ENCODE assay signal across 27 mouse cellular contexts in the genomic region with DNA sequence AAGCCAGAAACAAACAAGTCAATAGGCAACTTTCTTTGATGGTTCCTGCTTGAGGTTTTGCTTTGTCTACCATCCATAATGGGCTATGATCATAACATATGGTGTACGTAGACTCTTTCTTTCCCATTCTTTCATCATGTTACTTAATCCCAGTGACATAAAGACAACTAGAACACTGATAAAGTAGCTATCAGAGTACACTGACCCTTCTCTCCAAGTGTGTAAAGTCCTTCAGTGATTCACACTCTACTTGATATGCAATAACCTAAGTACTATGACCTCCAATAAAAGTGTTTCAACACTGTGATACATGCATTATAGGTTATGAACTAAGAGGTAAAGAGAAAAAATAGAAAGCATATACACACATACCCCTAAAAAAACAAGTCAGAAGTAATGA. TPM values are rescaled to one million over a fixed set of nuclear protein-coding genes. Genes with fewer than 3 reads are reported as not detected.
"Had no signal": no experiment of that assay in that cellular context is flagged by ENCODE, and none has a peak within 500 bp of the region (broad histone marks: within the 10 kb centered on the region; RNA-seq: fewer than 3 reads in every experiment).

No protein-coding gene starts in this region.

- H3K27ac ChIP-seq: midbrain, embryonic 10.5 days; midbrain, embryonic 13.5 days; neural tube, embryonic 13.5 days; neural tube, embryonic 15.5 days had no signal

- H3K36me3 ChIP-seq: midbrain, embryonic 10.5 days; midbrain, embryonic 13.5 days; neural tube, embryonic 13.5 days; neural tube, embryonic 15.5 days had no signal

- H3K27me3 ChIP-seq: midbrain, embryonic 13.5 days; neural tube, embryonic 13.5 days; neural tube, embryonic 15.5 days had no signal

- H3K9me3 ChIP-seq: midbrain, embryonic 10.5 days; midbrain, embryonic 13.5 days; neural tube, embryonic 13.5 days; neural tube, embryonic 15.5 days had no signal

- H3K4me3 ChIP-seq: midbrain, embryonic 10.5 days; midbrain, embryonic 13.5 days; myocyte; neural tube, embryonic 13.5 days; neural tube, embryonic 15.5 days had no signal

- DNase-seq: lung, adult 18-20 months; lung, embryonic 14.5 days; lung, postnatal 10 days; lung, postnatal 4 days; retina, postnatal 1 day; right cerebral cortex, adult 18-20 months; right cerebral cortex, postnatal 25 days; right cerebral cortex, postnatal 4 days; spleen, adult 18-20 months; thymus, adult 18-20 months; thymus, postnatal 14 days; thymus, postnatal 36 days had no signal

- H3K4me1 ChIP-seq: midbrain, embryonic 10.5 days; midbrain, embryonic 13.5 days; neural tube, embryonic 13.5 days; neural tube, embryonic 15.5 days had no signal

- H3K4me2 ChIP-seq: lung, embryonic 14.5 days; midbrain, embryonic 13.5 days; neural tube, embryonic 13.5 days; neural tube, embryonic 15.5 days had no signal

- ATAC-seq: midbrain, embryonic 13.5 days; midbrain, embryonic 16.5 days had no signal

- H3K9ac ChIP-seq: lung, embryonic 14.5 days; midbrain, embryonic 13.5 days; neural tube, embryonic 13.5 days; neural tube, embryonic 15.5 days had no signal

RNA-seq across cellular contexts. Expression of gene 1700057G04Rik, which starts 27.9 kb away (rescaled TPM):
- total RNA-seq: megakaryocyte, adult 5-6 weeks; megakaryocyte-erythroid progenitor cell, adult 5-6 weeks had no signal
- polyA plus RNA-seq: liver, embryonic 16.5 days; lung, embryonic 14.5 days; lung, embryonic 16.5 days; midbrain, embryonic 10.5 days; midbrain, embryonic 13.5 days; midbrain, embryonic 16.5 days; neural tube, embryonic 11.5 days; neural tube, embryonic 13.5 days; neural tube, embryonic 15.5 days; small intestine, adult 2 months; stomach, embryonic 14.5 days; stomach, embryonic 16.5 days; thymus, postnatal 0 days had no signal
